Mouse (Mus musculus): ENCODE results near the gene Htr2b.

DNA sequence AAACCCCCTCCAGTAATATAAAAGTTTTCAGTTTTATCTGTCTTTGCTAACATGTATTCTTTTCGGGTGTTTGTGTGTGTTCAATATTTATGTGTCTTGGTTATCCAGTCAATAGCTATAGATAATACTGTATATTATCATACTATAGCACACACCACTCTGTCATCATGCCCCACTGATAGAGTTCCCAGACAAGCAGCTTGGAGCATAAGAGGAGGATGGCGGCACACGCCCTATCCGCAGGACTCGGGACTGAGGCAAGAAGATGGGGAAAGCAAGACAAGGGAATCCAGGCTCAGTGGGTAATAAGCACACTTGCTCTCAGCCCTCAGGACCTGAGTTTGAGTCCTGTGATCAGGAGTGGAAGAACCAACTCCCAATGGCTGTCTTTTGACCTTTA is 48.7 kb upstream of the Htr2b start:
- TF ChIP-seq CTCF (IDR thresholded peaks at IDR 0.05; ENCODE audit: low read depth) (no peak), EP300 (IDR thresholded peaks at IDR 0.05; ENCODE audit: low read depth) (no peak)

All from heart, postnatal 0 days (tissue).